Mouse (Mus musculus): ENCODE results near the gene Ckap2.

Gene Ckap2

DNA sequence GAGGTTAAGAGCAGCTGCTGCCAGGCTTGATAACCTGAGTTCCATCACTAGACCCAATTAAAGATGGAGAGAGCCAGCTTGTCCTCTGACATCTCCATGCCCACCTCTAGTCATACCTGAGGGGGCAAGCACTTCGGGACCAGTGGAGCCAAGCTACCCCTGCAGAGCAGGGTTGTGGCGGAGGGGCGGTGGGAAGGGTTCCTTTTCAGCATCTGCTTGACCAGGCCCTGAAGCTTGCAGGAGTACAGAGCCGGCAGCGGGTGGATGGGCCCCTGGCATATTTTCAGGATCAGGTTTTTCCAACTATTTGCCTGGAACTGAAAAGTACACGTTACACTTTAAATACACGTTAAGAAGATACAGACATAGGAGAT lies 37.3 kb downstream of the Ckap2 start:
- DNase-seq (ENCODE audit: low spot score), result no peak

DNA sequence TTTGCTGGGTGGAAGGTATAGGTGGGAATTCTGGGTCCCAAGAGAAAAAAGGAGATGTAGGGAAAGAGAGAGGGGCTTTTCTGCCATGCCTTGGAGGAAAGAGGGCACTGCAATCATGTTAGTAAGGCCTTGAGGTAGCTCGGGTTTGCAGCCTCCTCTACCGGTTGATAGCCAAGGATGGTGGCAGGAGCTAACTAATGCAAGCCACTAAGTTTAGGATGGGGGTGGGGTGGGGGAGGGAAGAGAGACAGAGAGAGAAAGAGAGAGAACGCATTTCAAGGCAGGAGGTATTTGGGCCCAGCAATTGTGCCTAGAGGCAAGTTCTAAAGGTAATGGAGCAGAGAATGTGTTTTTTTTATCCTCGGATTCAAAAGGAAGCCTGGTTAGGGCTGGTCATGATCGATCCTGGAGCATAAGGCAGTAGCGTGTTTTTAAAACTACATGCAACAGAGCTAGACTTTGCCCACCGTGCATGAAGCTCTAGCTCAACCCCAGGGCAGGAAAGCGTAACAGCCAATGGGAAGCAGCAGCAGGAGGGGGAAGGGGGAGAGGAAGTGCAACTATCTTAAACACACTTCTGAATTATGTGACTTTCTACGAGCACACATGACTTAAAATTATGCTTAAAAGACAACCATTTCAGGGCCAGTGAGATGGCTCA lies 37.8 kb downstream of the Ckap2 start:
- DNase-seq (ENCODE audit: low spot score), result no peak

DNA sequence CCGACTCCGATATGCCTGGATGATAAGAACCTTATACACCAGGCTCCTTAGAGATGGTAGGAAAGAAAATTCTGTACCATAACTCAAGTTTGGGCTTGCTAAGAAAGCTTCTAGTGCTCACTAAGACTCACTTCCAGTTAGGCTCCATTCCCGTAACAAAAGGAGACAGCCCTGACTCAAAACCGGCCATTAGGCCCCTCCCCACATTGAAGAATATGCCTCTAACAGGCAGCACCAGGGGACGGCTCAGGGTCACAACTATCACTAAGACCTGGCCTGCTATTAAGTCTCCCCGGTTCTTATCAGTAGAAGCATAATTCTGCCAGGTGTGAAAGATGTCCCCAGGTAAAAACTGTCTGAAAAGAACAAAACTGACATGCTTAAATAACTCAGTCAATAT lies 39.8 kb downstream of the Ckap2 start:
- DNase-seq (ENCODE audit: low spot score), result peak; percentile 7

DNA sequence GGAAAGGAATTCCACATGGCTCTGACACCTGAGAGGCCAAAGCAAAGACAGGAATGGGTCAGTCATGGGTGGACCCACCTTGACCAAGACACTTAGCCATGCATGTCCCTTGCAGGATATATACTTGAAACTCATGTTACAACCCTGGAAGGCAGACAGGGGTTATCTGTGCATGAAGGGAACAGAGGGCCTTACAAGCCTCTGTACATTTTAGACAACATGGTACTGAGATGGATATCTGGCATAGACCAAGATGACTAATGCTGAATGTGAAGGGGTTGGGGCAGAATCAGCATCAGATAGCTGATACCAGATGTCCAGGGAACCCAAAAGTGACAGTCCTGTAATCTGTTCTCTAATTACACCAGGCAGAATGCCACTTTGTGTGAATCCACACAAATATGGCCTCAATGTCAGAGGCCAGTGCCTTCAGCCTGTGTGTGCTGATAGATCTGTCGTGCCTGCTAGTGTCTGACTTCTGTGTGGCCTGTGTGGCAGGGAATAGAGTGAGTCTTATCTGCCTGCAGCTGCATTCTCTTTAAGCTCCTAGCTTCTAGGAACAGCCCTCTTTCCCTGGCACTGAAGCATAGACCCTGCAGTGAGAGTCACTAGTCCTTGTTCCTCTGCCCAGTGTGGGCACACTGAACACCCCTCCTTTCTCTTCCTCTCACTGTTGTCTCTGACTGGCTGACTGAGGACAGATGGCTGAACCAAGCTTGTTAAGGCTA lies 41.7 kb downstream of the Ckap2 start:
- DNase-seq (ENCODE audit: low spot score), result peak; percentile 17

DNA sequence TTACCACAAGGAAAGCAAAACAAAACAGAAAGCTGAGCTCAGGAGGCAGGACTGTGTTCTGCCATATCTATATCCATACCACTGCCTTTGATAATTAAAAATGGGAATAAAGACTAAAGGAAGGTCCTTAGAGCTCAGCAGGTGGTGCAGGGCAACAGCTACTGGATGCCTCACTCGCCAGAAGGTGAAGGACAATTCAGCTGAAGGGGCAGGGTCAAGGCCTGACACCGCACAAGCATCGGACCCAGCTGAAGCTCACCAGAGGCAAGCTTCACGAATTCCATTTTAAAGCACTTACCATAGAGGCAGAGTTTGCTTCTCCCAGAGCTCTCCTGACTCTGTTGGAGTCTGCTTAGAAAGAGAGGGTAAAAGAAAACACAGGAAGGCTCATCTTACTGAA lies 43.0 kb downstream of the Ckap2 start:
- DNase-seq (ENCODE audit: low spot score), result peak; percentile 14

DNA sequence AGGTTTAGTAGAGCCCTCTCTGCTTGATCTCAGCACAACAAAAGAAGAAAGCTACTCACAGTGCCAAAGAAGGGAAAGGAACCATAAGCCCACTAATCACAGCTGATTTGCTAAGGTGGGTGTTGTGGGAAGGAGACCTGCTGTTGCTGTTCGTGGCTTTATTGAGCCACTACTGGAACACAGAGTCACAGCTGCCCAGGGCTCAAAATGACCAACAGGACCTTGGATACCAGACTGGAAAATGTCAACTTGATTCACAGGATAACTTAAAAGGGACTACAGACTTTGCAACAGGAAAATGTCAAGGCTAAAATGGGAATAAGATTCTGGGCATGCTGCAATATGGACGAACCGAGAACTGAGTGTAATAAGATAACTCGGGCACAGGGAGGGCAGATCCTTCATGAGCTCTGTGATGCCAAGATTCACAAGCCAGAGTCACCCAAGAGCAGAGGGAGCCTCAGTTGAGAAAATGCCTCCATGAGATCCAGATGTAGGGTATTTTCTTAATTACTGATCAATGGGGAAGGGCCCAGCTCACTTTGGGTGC lies 43.7 kb downstream of the Ckap2 start:
- peak; percentile 10 for DNase-seq (ENCODE audit: low spot score)

DNA sequence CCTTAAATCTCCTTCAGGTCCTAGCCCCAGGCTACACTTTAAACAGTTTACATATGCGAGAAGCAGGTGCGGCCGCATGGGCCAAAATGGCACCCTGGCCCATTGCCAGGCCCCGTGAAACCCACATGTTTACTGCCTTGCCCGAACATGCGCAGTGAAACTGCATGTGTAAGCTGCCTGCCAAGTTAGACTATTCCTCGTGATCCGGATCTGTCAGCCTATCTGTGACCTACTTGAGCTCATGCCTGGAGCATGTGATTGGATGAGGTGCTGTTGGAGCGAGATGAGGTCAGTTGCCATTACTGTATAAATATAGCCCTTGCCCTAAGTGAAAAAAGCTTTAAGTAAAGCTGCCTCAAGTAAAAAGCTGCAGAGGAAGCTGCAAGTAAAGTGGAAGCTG lies 49.2 kb downstream of the Ckap2 start:
- DNase-seq (ENCODE audit: low spot score), result peak; percentile 30

DNA sequence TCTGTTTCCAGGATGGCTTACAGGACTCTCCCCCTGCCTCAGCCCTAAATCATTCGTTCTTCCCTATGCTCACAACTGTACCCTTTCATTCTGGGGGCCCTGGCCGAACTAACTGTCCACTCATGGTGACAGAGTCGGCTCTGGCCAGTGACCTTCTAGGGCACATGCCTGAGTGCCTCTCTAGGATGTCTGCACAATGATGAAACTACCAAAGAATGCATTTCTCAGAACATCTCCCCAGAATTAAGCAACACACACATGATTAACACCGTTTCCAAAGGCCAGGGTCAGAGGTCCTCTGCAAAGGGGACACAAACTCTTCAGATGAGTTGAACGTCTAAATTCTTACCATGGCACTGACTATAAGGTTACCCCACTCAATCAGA lies 50.9 kb downstream of the Ckap2 start:
- peak; percentile 18 for DNase-seq (ENCODE audit: low spot score)

DNA sequence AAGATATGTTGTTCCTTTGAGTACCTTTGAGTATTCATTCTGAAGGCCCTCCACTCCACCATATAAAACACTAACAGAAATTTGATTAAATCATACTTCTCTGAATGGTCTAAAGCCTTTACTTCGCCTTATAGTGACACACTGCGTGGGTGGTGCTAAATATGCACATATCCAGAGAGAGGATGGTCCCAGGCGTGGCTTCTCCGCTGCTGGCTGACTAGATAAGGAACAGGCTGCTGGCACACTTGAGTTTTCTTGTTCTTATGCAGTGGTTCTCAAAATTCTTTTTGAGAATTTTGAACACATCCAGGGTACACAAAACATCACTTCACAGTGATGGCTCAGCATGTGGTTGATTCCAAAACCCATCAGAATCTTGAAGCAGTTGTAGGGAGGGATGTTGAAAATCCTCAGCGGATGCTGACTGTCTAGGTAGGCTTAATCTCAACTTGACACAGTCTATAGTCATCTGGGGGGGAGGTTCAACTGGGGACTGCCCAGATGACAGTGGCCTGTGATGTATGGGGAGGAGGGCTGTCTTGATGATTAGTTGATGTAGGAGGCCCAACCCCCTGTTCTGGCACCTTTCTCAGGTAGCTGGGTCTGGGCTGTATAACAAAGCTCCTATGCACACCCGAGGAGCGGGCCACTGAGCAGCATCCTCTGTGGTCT lies 51.4 kb downstream of the Ckap2 start:
- peak; percentile 9 for DNase-seq (ENCODE audit: low spot score)

DNA sequence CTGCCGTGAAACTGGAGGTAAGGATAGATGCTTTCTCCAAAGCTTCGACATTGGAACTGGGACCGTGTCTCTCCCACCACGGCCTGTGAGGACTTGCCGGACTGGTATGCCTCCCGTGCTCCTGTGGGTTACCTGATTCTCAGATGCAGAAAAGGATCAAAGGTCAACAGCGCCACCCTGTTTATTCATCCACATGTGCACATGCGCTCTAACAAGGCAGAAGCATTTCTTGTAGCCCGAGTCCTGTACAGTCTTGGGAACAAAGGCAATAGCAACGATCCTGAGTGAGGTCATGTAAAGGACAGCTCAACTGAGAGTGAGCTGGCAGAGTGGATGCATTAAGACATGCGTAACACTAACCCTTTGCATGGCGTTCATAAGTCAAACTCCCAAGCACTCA lies 53.6 kb downstream of the Ckap2 start:
- DNase-seq (ENCODE audit: low spot score), result peak; percentile 23

DNA sequence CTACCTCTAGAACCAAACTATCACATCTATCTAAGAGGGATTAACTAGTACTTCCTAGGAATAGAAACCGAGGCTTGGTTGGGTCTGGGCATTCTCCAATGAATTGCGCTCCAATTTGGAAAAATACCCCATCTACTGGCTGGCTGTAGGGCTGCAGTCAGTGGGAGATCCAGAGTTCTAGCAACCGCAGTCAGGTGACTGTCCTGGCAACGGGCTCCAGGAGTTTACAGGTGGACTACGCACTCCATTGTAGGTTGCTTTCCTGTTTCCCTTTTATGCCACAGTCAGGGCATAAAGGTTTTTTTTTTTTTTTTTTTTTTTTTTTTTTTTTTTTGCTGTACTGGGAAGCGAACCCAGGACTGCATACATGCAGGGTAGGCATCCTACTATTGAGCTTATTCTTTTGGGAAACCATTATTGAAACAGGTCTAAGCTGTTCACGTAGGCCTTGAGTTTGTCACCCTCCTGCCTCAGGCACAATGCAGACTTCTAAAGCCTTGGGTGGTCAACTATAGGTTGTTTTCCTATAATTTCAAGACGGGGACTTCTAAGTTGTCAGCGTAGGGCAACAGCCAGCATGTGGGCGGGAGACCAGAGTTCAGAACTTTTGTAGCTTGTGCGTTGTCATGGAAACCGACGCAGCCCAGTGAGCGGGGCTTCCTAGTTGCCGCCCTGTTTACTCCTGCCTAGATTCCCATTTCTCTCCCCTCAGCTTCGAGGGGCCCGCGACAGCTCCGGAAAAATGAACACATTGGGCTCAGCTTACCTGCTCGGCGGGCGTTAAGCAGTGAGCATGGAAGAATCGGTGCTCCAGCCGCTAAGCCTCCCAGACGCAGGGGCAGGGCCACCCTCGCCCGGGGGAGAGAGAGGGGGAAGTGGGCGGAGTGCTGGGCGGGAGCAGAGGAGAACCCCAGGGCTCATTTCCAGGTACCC lies 61.1 kb downstream of the Ckap2 start, which contains the start of gene Nek5:
Gene Nek5, minus strand, starts transcription at position 834 of the 933 bp plus-strand sequence.
- peak; percentile 51 for DNase-seq (ENCODE audit: low spot score)
